Mouse (Mus musculus) embryonic facial prominence, embryonic 15.5 days (tissue): ENCODE results near the gene Hist4h4. TPM values are rescaled to one million over a fixed set of nuclear protein-coding genes. Genes with fewer than 3 reads are reported as not detected.

Experiments used
- ATAC-seq: fragments of 200-750 bp; cut with Nextera tagmentation; 2 replicates; pipeline ENCODE4 v1.8.0; 2017; ENCODE audit warnings: low read depth, moderate TSS enrichment; ENCODE audit not compliant: insufficient number of reproducible peaks, low FRiP score, low TSS enrichment
- H3K27ac ChIP-seq: fragments of 300-500 bp; sonication (generic); replicated peaks from 2 replicates; pipeline ENCODE4 v1.5.1; 2015; ENCODE audit warnings: mild to moderate bottlenecking, inconsistent platforms
- H3K27me3 ChIP-seq: fragments of 300-500 bp; sonication (generic); 2 replicates; pipeline ENCODE4 v1.6.1; 2015; ENCODE audit warnings: inconsistent platforms
- H3K36me3 ChIP-seq: fragments of 300-500 bp; sonication (generic); 2 replicates; pipeline ENCODE4 v1.6.1; 2015; ENCODE audit warnings: mild to moderate bottlenecking, inconsistent platforms
- H3K4me1 ChIP-seq: fragments of 300-500 bp; sonication (generic); 2 replicates; pipeline ENCODE4 v1.6.1; 2015; ENCODE audit warnings: inconsistent platforms
- H3K4me2 ChIP-seq: fragments of 300-500 bp; sonication (generic); replicated peaks from 2 replicates; pipeline ENCODE4 v1.6.1; 2015; ENCODE audit warnings: mild to moderate bottlenecking, inconsistent platforms
- H3K4me3 ChIP-seq: fragments of 300-500 bp; sonication (generic); replicated peaks from 2 replicates; pipeline ENCODE4 v1.5.1; 2015; ENCODE audit warnings: mild to moderate bottlenecking, inconsistent platforms
- H3K9ac ChIP-seq: fragments of 300-500 bp; sonication (generic); 2 replicates; pipeline ENCODE4 v1.6.1; 2015; ENCODE audit warnings: inconsistent platforms
- H3K9me3 ChIP-seq: fragments of 300-500 bp; sonication (generic); replicated peaks from 2 replicates; pipeline ENCODE4 v1.6.1; 2016; ENCODE audit warnings: inconsistent platforms
- WGBS: fragments of 180-500 bp; shearing (Covaris S2); methylation state at CpG from one replicate; pipeline ENCODE4 v1.1.7; 2015; 5-methylcytosine and 5-hydroxymethylcytosine counted together
- polyA plus RNA-seq: library from polyadenylated mRNA; unstranded; fragments of >200 nt; fragmentation: Nextera tagmentation; extraction: Ambion mirVana; gene quantifications from 2 replicates; pipeline ENCODE4 v1.2.1, GENCODE M21; 2015

Hist4h4 gene
- polyA plus RNA-seq, 1 experiment from 2014 or later, result 0.69 TPM

DNA sequence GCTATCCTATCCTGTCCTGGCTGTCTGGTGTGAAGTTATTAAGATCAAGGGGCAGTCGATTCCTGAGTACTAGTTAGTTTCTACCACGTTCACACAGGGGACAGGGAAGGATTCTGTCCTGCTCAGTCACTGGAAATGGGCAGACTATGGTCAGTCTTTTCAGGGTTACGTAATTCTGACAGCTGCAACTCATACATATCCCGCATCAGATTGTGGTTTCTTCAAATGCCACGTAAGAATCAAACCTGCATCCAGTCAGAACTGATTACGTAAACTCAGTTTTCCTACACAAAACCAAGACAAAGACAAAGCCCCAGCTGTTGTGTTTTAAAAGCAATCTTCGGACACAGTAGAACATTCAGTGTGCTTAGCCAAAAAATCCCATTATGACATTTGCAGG, 11.2 kb upstream of the Hist4h4 start:
- peaks cover 75% of the 10 kb centered on the region for H3K36me3 ChIP-seq
- H3K4me3 ChIP-seq, result no peak overlapping the region
- H3K27ac ChIP-seq, result no peak overlapping the region
- no peak overlapping the region for H3K4me2 ChIP-seq
- no peaks in the 10 kb centered on the region for H3K9me3 ChIP-seq
- H3K9ac ChIP-seq, result no peak overlapping the region
- H3K27me3 ChIP-seq, result no peaks in the 10 kb centered on the region
- 92% methylated on average over 7 of the region's 7 CpGs for WGBS
- ATAC-seq, result no peak
- peaks cover 2% of the 10 kb centered on the region; the same call in 1 of the 2 replicates for H3K4me1 ChIP-seq

DNA sequence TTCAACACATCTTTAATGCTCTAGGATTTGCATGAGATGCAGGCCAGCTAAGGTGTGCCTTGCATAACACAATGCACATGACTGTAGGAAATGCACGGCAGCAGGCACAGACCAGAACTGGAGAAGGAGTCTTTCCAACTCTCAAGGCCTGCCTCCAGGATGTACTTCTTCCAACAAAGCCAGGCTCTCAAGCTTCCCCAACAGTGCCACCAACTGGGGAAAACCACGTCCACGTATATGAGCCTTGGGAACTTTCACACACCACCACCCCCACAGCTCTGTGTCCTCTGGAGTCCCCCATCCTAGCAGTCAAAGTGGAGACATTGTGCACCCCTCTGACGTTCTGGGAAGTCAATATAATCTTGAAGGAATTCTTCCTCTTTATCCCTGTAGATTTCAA, 8.9 kb upstream of the Hist4h4 start:
- 42% methylated on average over 4 of the region's 4 CpGs for WGBS

DNA sequence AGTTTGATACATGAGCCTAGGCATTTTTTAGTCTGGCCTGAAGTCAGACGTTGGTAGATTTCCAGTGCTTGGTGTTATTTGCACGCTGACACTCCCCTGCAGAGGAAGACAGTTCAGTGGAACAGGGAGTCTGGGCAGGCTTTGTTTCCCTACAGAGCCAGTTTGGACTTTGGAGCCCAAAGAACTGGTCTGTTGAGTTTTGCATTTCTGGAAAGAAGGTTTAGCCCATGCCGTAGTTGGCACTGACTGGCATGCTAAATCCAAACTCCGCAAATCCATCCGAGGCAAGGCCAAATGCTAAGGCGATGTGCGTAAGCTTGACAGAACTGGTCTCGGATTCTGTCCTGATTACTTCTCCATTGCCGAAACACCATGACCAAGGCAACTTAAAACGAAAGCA, 7.0 kb upstream of the Hist4h4 start:
- 80% methylated on average over 10 of the region's 10 CpGs for WGBS
- H3K4me1 ChIP-seq, result peaks cover 33% of the 10 kb centered on the region
- H3K27me3 ChIP-seq, result no peaks in the 10 kb centered on the region
- no peak overlapping the region for H3K4me2 ChIP-seq
- no peak overlapping the region for H3K9ac ChIP-seq
- ATAC-seq, result no peak
- no peak overlapping the region for H3K4me3 ChIP-seq
- H3K27ac ChIP-seq, result no peak overlapping the region
- H3K36me3 ChIP-seq, result peaks cover 37% of the 10 kb centered on the region
- no peaks in the 10 kb centered on the region for H3K9me3 ChIP-seq

More for the DNA sequence above, 8.9 kb upstream of the Hist4h4 start:
- no peak for ATAC-seq
- peaks cover 18% of the 10 kb centered on the region for H3K4me1 ChIP-seq
- 0 out of 2 replicates have a peak overlapping the region, but pooled peaks have one; percentile 22 for H3K27ac ChIP-seq
- no peak overlapping the region for H3K4me3 ChIP-seq
- peaks cover 55% of the 10 kb centered on the region for H3K36me3 ChIP-seq
- H3K27me3 ChIP-seq, result no peaks in the 10 kb centered on the region
- H3K9ac ChIP-seq, result no peak overlapping the region
- H3K4me2 ChIP-seq, result no peak overlapping the region
- no peaks in the 10 kb centered on the region for H3K9me3 ChIP-seq

DNA sequence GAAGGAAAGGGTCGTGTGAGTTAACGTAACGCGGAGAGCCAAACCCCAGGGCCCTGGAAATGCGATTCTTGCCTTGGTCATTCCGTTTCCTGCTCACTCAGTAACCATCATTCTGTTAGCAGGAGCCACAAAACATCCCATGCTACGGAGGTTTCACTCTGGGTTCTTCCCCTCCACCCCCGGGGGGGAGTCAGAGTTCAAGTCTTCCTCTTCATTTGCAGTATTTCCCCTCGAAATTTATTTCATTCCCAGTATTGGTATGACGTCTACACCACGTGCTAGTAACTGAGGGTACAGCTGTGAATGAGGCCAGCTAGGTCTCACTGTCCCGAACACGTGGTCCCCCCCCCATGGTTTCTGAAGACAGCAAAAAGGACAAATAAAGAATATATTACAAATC, 5.5 kb upstream of the Hist4h4 start:
- WGBS, result 66% methylated on average over 13 of the region's 13 CpGs
- peak overlapping the region; percentile 95 for H3K4me2 ChIP-seq
- H3K9ac ChIP-seq, result no peak overlapping the region
- H3K27ac ChIP-seq, result no peak overlapping the region
- H3K4me1 ChIP-seq, result peaks cover 33% of the 10 kb centered on the region
- peaks cover 24% of the 10 kb centered on the region for H3K36me3 ChIP-seq
- no peak for ATAC-seq
- no peaks in the 10 kb centered on the region for H3K27me3 ChIP-seq
- peak overlapping the region; percentile 97 for H3K4me3 ChIP-seq
- H3K9me3 ChIP-seq, result no peaks in the 10 kb centered on the region

DNA sequence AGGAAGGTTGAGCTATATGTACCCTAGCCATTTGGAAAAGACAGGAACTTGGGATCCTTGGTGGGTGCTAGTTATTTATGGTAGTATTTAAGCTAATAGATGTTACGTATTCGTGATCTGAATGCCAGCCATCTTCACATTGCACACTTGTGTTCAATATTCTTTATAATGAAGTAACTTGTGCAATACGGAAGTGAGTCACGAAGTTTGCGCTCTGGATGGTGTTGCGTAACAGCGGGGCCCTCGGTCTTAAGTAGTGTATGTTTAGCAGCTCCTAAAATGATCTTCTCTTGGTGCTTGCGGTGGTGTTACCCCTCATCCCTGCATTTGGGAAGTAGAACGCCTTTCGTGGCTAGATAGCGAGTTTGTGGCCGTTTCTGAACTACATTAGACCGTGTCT, 4.9 kb upstream of the Hist4h4 start:
- Histone ChIP-seq H3K4me2 (peak overlapping the region; percentile 95), H3K4me1 (peaks cover 33% of the 10 kb centered on the region), H3K9ac (peak overlapping the region; percentile 58; the same call in 1 of the 2 replicates), H3K9me3 (no peaks in the 10 kb centered on the region), H3K27me3 (no peaks in the 10 kb centered on the region), H3K36me3 (peaks cover 18% of the 10 kb centered on the region), H3K27ac (peak overlapping the region; percentile 80), H3K4me3 (peak overlapping the region; percentile 97)
- WGBS, result 24% methylated on average over 14 of the region's 14 CpGs
- no peak for ATAC-seq

DNA sequence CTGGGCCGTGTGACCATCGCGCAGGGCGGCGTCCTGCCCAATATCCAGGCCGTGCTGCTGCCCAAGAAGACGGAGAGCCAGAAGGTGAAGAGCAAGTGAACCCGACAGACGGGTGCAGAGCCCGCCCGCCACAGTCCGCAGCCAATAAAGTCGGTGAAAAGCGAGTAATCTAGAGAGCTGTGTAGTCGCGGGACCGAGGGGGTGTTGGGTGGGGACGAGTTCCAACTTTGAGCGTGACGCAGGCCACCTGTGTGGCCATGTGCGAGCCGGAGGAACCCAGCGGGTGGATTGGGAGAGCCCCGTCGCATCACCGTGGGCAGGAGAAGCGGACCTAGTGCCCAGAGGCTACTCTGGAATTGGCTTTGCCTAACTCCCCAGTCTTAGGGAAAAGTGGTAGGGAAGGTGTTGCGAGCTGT, 4.4 kb upstream of the Hist4h4 start:
- peaks cover 14% of the 10 kb centered on the region for H3K36me3 ChIP-seq
- no peaks in the 10 kb centered on the region for H3K27me3 ChIP-seq
- ATAC-seq, result no peak
- peak overlapping the region; percentile 95 for H3K4me2 ChIP-seq
- no peaks in the 10 kb centered on the region for H3K9me3 ChIP-seq
- peak overlapping the region; percentile 58 for H3K9ac ChIP-seq
- peaks cover 33% of the 10 kb centered on the region for H3K4me1 ChIP-seq
- under 1% methylated on average over 28 of the region's 28 CpGs for WGBS
- H3K27ac ChIP-seq, result peak overlapping the region; percentile 80
- peak overlapping the region; percentile 97 for H3K4me3 ChIP-seq

DNA sequence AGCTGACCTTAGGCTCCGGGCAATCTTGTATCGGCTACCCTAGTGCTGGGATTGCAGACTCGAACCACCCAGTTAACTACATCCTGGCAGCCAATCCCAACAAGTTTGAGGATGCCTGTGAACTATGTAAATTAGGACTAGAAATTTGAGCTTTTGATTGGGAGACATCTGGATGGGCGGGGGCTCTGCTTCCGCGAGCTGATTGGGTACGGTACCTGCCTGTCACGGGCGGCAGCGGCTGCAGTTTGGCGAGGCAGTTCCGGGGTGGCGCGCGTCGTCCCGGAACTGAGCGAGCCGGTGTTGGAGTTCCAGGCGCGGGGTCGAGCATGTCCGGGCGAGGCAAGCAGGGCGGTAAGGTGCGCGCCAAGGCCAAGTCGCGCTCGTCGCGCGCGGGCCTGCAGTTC, 3.8 kb upstream of the Hist4h4 start, which contains the start of gene H2afj:
Gene H2afj (plus strand): TSS at position 231 of the 404 bp plus-strand sequence.
- Histone ChIP-seq H3K27me3 (no peaks in the 10 kb centered on the region), H3K27ac (peak within 1 kb of the TSS; percentile 88), H3K9ac (peak within 1 kb of the TSS; percentile 58), H3K36me3 (peaks cover 9% of the 10 kb centered on the region), H3K9me3 (no peaks in the 10 kb centered on the region), H3K4me2 (peak within 1 kb of the TSS; percentile 95), H3K4me3 (peak within 1 kb of the TSS; percentile 97), H3K4me1 (peaks cover 35% of the 10 kb centered on the region)
- under 1% methylated on average over 34 of the region's 34 CpGs for WGBS
- ATAC-seq, result peak; percentile 87

DNA sequence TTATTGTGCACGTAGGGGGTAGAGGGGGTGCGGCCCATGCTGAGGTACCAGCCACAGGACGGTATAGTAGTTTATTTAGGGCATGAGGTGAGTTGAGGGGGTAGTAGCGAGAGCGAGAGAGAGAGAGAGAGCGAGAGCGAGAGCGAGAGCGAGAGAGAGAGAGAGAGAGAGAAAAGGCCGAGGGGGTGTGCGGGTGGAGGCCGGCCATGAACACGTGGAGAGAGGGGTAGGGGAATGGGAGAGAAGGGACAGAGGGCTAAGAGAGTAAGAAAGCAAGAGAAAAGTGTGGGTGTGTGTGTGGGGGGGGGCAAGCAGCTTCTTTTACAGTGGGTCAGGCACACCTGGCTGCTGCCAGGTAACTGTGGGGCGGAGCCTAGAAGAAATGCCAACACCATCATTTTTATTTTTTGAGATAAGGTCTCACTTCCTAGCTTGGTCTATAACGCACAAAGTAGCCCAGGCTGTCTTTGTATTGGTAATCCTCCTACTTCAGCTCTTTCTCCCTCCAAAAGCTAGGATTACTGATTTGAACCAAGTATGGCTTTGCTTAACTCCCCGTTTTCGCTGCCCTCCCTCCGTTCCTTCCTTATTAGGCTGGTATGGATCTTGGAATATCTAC, 3.3 kb upstream of the Hist4h4 start:
- no peaks in the 10 kb centered on the region for H3K9me3 ChIP-seq
- H3K36me3 ChIP-seq, result peaks cover 6% of the 10 kb centered on the region; the same call in 1 of the 2 replicates
- no peak overlapping the region for H3K9ac ChIP-seq
- WGBS, result 25% methylated on average over 17 of the region's 18 CpGs
- H3K27me3 ChIP-seq, result no peaks in the 10 kb centered on the region
- no peak for ATAC-seq
- H3K27ac ChIP-seq, result peak overlapping the region; percentile 88
- H3K4me1 ChIP-seq, result peaks cover 38% of the 10 kb centered on the region
- H3K4me2 ChIP-seq, result peak overlapping the region; percentile 95
- peak overlapping the region; percentile 97 for H3K4me3 ChIP-seq

DNA sequence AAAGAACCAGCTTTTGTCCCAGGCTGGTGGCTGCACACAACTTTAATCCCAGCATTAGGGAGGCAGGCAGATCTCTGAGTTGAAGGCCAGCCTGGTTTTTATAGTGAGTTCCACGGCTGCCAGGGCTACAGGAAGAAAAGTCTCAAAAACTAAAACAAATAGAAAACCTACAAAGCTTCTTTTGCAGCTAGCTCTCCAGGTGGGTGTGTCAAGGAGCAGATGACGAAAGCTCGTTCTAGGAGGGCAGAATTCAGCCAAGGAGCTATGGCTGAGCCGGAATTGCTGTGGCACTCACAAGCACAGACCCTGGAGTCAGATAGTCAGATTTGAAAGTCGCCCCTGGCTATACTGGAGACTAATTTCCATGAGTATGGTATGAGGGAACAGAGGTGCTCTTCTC, 2.6 kb upstream of the Hist4h4 start:
- Histone ChIP-seq H3K4me2 (peak overlapping the region; percentile 95), H3K27ac (peak overlapping the region; percentile 88), H3K27me3 (no peaks in the 10 kb centered on the region), H3K36me3 (no peaks in the 10 kb centered on the region), H3K9ac (no peak overlapping the region), H3K4me3 (no peak overlapping the region; the same call in 1 of the 2 replicates), H3K4me1 (peaks cover 38% of the 10 kb centered on the region), H3K9me3 (no peaks in the 10 kb centered on the region)
- 52% methylated on average over 5 of the region's 5 CpGs for WGBS
- no peak for ATAC-seq

DNA sequence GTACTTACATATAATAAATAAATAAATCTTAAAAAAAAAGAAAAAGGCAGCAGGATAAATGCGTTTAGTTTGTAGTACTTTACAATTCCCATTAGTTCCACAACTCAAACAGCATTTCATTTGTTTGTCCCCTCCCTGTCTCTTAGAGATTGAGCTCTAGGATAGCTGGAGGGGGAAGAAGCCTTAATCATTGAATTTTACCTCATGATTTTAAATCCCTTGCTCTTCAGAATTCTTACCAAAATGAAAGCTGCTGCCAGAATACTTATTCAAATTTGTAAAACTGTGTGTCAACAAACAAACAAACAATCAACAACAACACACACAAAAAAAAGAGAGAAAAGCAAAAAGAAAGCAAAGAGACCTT, 1.2 kb upstream of the Hist4h4 start:
- H3K4me2 ChIP-seq, result no peak overlapping the region
- peaks cover 35% of the 10 kb centered on the region for H3K4me1 ChIP-seq
- ATAC-seq, result no peak
- H3K27me3 ChIP-seq, result no peaks in the 10 kb centered on the region
- no peak overlapping the region for H3K4me3 ChIP-seq
- no peaks in the 10 kb centered on the region for H3K36me3 ChIP-seq
- H3K9ac ChIP-seq, result no peak overlapping the region
- H3K9me3 ChIP-seq, result no peaks in the 10 kb centered on the region
- H3K27ac ChIP-seq, result peak overlapping the region; percentile 100
- WGBS, result 74% methylated on average over 1 of the region's 1 CpGs

DNA sequence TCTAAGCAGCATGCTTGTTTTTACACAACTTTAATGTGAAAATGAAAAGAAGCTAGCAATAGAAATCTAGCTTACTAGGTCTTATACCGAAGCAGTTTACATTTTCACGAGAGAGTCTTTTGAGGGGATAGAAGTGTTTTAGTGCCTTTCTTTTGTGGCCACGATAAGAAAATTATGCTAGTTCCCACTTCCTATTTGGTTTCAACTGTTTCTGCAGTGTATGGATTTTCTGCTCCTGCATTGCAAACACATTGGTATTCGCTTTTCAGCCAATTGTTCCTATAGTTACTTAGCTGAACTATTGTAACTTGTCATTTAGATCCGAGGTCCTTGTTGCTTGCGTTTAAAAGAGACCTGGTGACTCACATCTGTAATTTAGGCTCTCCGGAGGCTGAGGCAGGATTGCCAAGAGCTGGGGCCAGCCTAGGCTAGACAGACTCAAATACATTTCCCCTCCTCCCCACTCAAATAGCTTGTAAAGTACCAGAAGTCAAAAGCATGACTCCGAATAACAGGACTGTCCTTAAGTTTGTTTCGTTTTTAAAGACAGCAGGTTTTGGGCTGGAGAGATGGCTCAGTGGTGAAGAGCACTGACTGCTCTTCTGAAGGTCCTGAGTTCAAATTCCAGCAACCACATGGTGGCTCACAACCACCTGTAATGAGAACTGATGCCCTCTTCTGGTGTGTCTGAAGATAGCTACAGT, 642 bp upstream of the Hist4h4 start:
- H3K27me3 ChIP-seq, result no peaks in the 10 kb centered on the region
- no peak for ATAC-seq
- peak overlapping the region; percentile 88 for H3K4me2 ChIP-seq
- H3K36me3 ChIP-seq, result no peaks in the 10 kb centered on the region
- peak overlapping the region; percentile 37; the same call in 1 of the 2 replicates for H3K9ac ChIP-seq
- H3K9me3 ChIP-seq, result no peaks in the 10 kb centered on the region
- 24% methylated on average over 9 of the region's 9 CpGs for WGBS
- H3K27ac ChIP-seq, result peak overlapping the region; percentile 100
- H3K4me1 ChIP-seq, result peaks cover 31% of the 10 kb centered on the region
- peak overlapping the region; percentile 80 for H3K4me3 ChIP-seq
